Mouse (Mus musculus) skeletal muscle tissue, adult 2 months (tissue): ENCODE measurements at regions not wholly inside any gene's neighbourhood (a gene's known extent, or its start where the extent isn't known, plus 50 kb on each side); places are given as distances from the start of the nearest gene placed in this dataset.

Experiments
- DNase-seq: peaks from one replicate; pipeline ENCODE4 v3.0.0-alpha.2; 2012; ENCODE audit warnings: low read depth, low spot score

GRCm38 (mm10) chr12:106871481-106871880, 617.0 kb upstream of the 3110018I06Rik start:
- DNase-seq, result no peak

GRCm38 (mm10) chr12:106872966-106873730, 615.3 kb upstream of the 3110018I06Rik start:
- no peak for DNase-seq

GRCm38 (mm10) chr12:106890319-106890718, 598.1 kb upstream of the 3110018I06Rik start:
- DNase-seq, result no peak

GRCm38 (mm10) chr12:106894061-106894460, 594.4 kb upstream of the 3110018I06Rik start:
- DNase-seq, result no peak

- DNase-seq, result no peak
Observed at GRCm38 (mm10) chr12:106904202-106904601, 584.2 kb upstream of the 3110018I06Rik start.

GRCm38 (mm10) chr12:106912782-106913181, 575.6 kb upstream of the 3110018I06Rik start:
- DNase-seq, result no peak

GRCm38 (mm10) chr12:106922571-106922991, 565.9 kb upstream of the 3110018I06Rik start:
- DNase-seq, result peak; percentile 45

- no peak for DNase-seq
Observed at GRCm38 (mm10) chr12:106928389-106928788, 560.0 kb upstream of the 3110018I06Rik start.

GRCm38 (mm10) chr12:106929161-106929560, 559.3 kb upstream of the 3110018I06Rik start:
- no peak for DNase-seq

- DNase-seq, result no peak
Observed at GRCm38 (mm10) chr12:106931591-106931990, 556.8 kb upstream of the 3110018I06Rik start.

GRCm38 (mm10) chr12:106939381-106939780, 549.1 kb upstream of the 3110018I06Rik start:
- peak; percentile 54 for DNase-seq

- no peak for DNase-seq
Observed at GRCm38 (mm10) chr12:106943874-106944273, 544.6 kb upstream of the 3110018I06Rik start.

GRCm38 (mm10) chr12:106952621-106953020, 535.8 kb upstream of the 3110018I06Rik start:
- DNase-seq, result no peak

- peak; percentile 15 for DNase-seq
Observed at GRCm38 (mm10) chr12:106955778-106956177, 532.7 kb upstream of the 3110018I06Rik start.

- DNase-seq, result no peak
Observed at GRCm38 (mm10) chr12:106956266-106956665, 532.2 kb upstream of the 3110018I06Rik start.

GRCm38 (mm10) chr12:106961991-106962390, 526.4 kb upstream of the 3110018I06Rik start:
- no peak for DNase-seq

GRCm38 (mm10) chr12:106963762-106964161, 524.7 kb upstream of the 3110018I06Rik start:
- DNase-seq, result no peak

- DNase-seq, result no peak
Observed at GRCm38 (mm10) chr12:106969873-106970272, 518.6 kb upstream of the 3110018I06Rik start.

- DNase-seq, result no peak
Observed at GRCm38 (mm10) chr12:106992421-106992820, 496.0 kb upstream of the 3110018I06Rik start.

GRCm38 (mm10) chr12:106993011-106993410, 495.4 kb upstream of the 3110018I06Rik start:
- no peak for DNase-seq

GRCm38 (mm10) chr12:107010995-107011786, 477.2 kb upstream of the 3110018I06Rik start:
- no peak for DNase-seq

GRCm38 (mm10) chr12:107016801-107017200, 471.6 kb upstream of the 3110018I06Rik start:
- no peak for DNase-seq

GRCm38 (mm10) chr12:107021806-107022205, 466.6 kb upstream of the 3110018I06Rik start:
- DNase-seq, result no peak
